Mouse (Mus musculus) brown adipose tissue, adult 24 weeks (tissue): ENCODE results near the gene Grrp1. TPM values are rescaled to one million over a fixed set of nuclear protein-coding genes. Genes with fewer than 3 reads are reported as not detected.

Experiments
- H3K27ac ChIP-seq: fragments of 200-500 bp; replicated peaks from 2 replicates; pipeline ENCODE4 v1.5.1; 2012; ENCODE audit warnings: low read depth, mild to moderate bottlenecking, low read length
- H3K4me1 ChIP-seq: fragments of 200-500 bp; 2 replicates; pipeline ENCODE4 v1.6.1; 2012; ENCODE audit warnings: low read length, mixed read lengths; ENCODE audit not compliant: control insufficient read depth, insufficient read depth, insufficient read length
- H3K4me3 ChIP-seq: fragments of 200-500 bp; 2 replicates; pipeline ENCODE4 v1.5.1; 2012; ENCODE audit warnings: low read depth, mild to moderate bottlenecking, low read length, moderate library complexity; ENCODE audit not compliant: insufficient read depth
- polyA plus RNA-seq: library from polyadenylated mRNA; stranded (reverse); fragments of >200 nt; gene quantifications from 2 replicates; pipeline ENCODE4 v1.2.4, GENCODE M21; 2012; ENCODE audit not compliant: missing spikeins, insufficient read depth, insufficient read length

Gene Grrp1
- polyA plus RNA-seq, 1 experiment: 2.8 TPM

GRCm38 (mm10) chr4:134237582-134238278, 16.2 kb downstream of the Grrp1 start:
- Histone ChIP-seq H3K4me3 (no peak overlapping the region; the same call in 1 of the 2 replicates), H3K27ac (no peak overlapping the region), H3K4me1 (no peaks in the 10 kb centered on the region)

GRCm38 (mm10) chr4:134234876-134235275, 19.0 kb downstream of the Grrp1 start:
- no peak overlapping the region for H3K27ac ChIP-seq

GRCm38 (mm10) chr4:134230431-134230830, 23.5 kb downstream of the Grrp1 start:
- no peak overlapping the region for H3K4me3 ChIP-seq
- no peak overlapping the region for H3K27ac ChIP-seq

More at GRCm38 (mm10) chr4:134234876-134235275, 19.0 kb downstream of the Grrp1 start:
- Histone ChIP-seq H3K4me1 (no peaks in the 10 kb centered on the region), H3K4me3 (no peak overlapping the region)

GRCm38 (mm10) chr4:134227194-134227593, 26.7 kb downstream of the Grrp1 start, which contains the start of gene Catsper4:
TSS of gene Catsper4 (minus strand) at chr4:134227383.
- H3K27ac ChIP-seq: no peak within 1 kb of the TSS
- H3K4me3 ChIP-seq: no peak within 1 kb of the TSS
- no peaks in the 10 kb centered on the region for H3K4me1 ChIP-seq

More at GRCm38 (mm10) chr4:134230431-134230830, 23.5 kb downstream of the Grrp1 start:
- H3K4me1 ChIP-seq: no peaks in the 10 kb centered on the region

- H3K27ac ChIP-seq: no peak overlapping the region
- no peak overlapping the region for H3K4me3 ChIP-seq
- H3K4me1 ChIP-seq: no peaks in the 10 kb centered on the region
These were observed 30.9 kb downstream of the Grrp1 start for GRCm38 (mm10) chr4:134222793-134223600.

GRCm38 (mm10) chr4:134206488-134207053, 47.3 kb downstream of the Grrp1 start:
- H3K4me3 ChIP-seq: no peak overlapping the region
- H3K4me1 ChIP-seq: no peaks in the 10 kb centered on the region
- no peak overlapping the region for H3K27ac ChIP-seq

- Histone ChIP-seq H3K27ac (no peak overlapping the region), H3K4me3 (no peak overlapping the region), H3K4me1 (no peaks in the 10 kb centered on the region)
These were observed 50.5 kb downstream of the Grrp1 start for GRCm38 (mm10) chr4:134203340-134203896.

- Histone ChIP-seq H3K4me3 (no peak within 1 kb of the TSS), H3K4me1 (no peaks in the 10 kb centered on the region), H3K27ac (no peak within 1 kb of the TSS)
These were observed 51.0 kb downstream of the Grrp1 start, which contains the start of gene Gm7534 for GRCm38 (mm10) chr4:134202904-134203303. TSS of gene Gm7534 (minus strand) at chr4:134203004.

Other genes with a start within 250 kb of the Grrp1 start
- gene Lin28a, start 235.3 kb downstream of the Grrp1 start, polyA plus RNA-seq: not detected in 2 replicates
- gene Zfp683, start 200.3 kb downstream of the Grrp1 start, polyA plus RNA-seq: not detected in 2 replicates
- not detected in 2 replicates for gene Crybg2, start 193.3 kb downstream of the Grrp1 start, polyA plus RNA-seq
- gene Cd52, start 159.0 kb downstream of the Grrp1 start, polyA plus RNA-seq: 14.0 and 16.8 TPM in 2 replicates
- 2.1 TPM in 1 of 2 replicates, not detected in the other for gene Ubxn11, start 151.5 kb downstream of the Grrp1 start, polyA plus RNA-seq
- gene Sh3bgrl3, start 125.3 kb downstream of the Grrp1 start, polyA plus RNA-seq: 39.0 and 44.7 TPM in 2 replicates
- gene Cep85, start 67.0 kb downstream of the Grrp1 start, polyA plus RNA-seq: 4.9 and 10.0 TPM in 2 replicates
- gene Gm7534, start 51.1 kb downstream of the Grrp1 start, polyA plus RNA-seq: not detected in 2 replicates
- gene Catsper4, start 26.7 kb downstream of the Grrp1 start, polyA plus RNA-seq: not detected in 2 replicates
- 0.63 TPM in 1 of 2 replicates, not detected in the other for gene Cnksr1, start 15.7 kb downstream of the Grrp1 start, polyA plus RNA-seq
- gene E130218I03Rik, start 10.4 kb downstream of the Grrp1 start, polyA plus RNA-seq: not detected in 2 replicates
- gene Zfp593, start 8.5 kb downstream of the Grrp1 start, polyA plus RNA-seq: 2.8 and 3.1 TPM in 2 replicates
- not detected in 2 replicates for gene Gm30191, start 7.2 kb downstream of the Grrp1 start, polyA plus RNA-seq
- 5.0 and 7.8 TPM in 2 replicates for gene Pdik1l, start 33.8 kb upstream of the Grrp1 start, polyA plus RNA-seq
- 1.2 and 2.4 TPM in 2 replicates for gene Trim63, start 61.0 kb upstream of the Grrp1 start, polyA plus RNA-seq
- not detected in 2 replicates for gene Slc30a2, start 89.1 kb upstream of the Grrp1 start, polyA plus RNA-seq
- gene Extl1, start 129.7 kb upstream of the Grrp1 start, polyA plus RNA-seq: 0.52 and 1.0 TPM in 2 replicates
- gene Pafah2, start 142.2 kb upstream of the Grrp1 start, polyA plus RNA-seq: 12.3 and 17.4 TPM in 2 replicates
- gene Stmn1, start 214.2 kb upstream of the Grrp1 start, polyA plus RNA-seq: 3.3 and 8.3 TPM in 2 replicates
- gene Paqr7, start 242.6 kb upstream of the Grrp1 start, polyA plus RNA-seq: 5.9 and 7.6 TPM in 2 replicates